8 mouse cellular contexts compared by ENCODE assay signal in the genomic region with DNA sequence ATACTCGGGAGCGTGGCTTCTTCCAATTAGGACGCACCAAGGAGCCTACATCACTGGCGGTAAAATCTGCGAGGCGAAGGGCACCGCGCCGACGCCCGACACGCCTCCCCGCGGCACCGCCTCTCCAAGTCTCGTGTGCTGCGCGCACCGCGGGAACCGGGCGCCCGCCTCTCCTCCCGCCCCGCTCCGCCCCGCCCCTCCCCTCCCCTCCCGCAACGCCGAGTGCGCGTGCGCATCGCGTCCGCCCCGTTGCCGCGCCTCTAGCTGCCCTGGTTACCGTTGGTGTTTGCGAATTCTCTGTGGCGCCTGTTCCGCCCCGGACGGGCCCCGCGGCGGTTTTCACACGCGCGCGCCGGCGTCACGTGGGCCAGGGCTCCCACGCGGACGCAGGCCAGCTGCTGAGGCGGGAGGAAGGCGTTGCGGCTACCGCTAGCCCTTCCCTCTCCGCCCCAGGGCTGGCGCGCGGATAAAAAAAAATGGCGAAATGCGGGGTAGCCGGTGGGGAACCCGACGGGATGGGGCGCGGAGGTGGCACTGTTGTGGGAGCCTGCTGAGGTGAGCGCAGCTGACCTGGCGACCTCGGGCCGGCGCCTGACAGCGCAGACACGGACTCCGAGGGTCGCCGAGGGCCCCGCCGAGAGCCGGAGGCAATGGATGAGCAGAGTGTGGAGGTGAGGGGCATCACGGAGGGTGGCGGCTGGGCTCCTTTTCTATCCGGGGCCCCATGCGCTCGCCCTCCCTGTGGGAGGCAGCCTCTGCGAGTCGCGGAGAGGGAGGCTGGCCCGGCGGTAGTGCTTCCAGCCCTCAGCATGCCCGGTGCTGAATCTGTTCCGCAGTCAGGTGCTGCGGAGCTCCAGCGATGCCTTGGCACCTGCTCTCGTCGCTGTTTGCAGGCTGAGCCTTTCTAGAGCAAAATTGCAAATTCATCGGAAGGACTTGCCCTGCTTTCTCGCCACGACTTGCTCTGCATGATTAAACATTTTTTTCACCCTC. TPM values are rescaled to one million over a fixed set of nuclear protein-coding genes. Genes with fewer than 3 reads are reported as not detected.
A peak's percentile ranks its signal among the peaks of the same experiment; 100 is the strongest.
DNase-seq lines count a peak whose midpoint lies in the region; ATAC-seq and TF ChIP-seq lines count a peak whose summit lies in the region.

Gene Trim37, plus strand, starts transcription at position 254 of the 993 bp plus-strand sequence.

- TF ChIP-seq CTCF in C2C12 (IDR thresholded peaks at IDR 0.05; ENCODE audit: control insufficient read depth, insufficient read depth, insufficient read length), result no peak
- TF ChIP-seq CTCF in brain, embryonic 14.5 days (IDR thresholded peaks at IDR 0.05; ENCODE audit: borderline replicate concordance, extremely low read depth, insufficient read depth, insufficient read length), result no peak
- no peak for TF ChIP-seq CTCF in liver, adult 2 months (IDR thresholded peaks at IDR 0.05; ENCODE audit: low read depth, low read length)

- TF ChIP-seq POLR2A in brain, embryonic 14.5 days (IDR thresholded peaks at IDR 0.05; ENCODE audit: borderline replicate concordance, extremely low read depth, insufficient read depth, insufficient read length, poor library complexity, severe bottlenecking), result peak; percentile 74; the same call in 1 of the 2 replicates
- no peak for TF ChIP-seq POLR2A in liver, adult 2 months (IDR thresholded peaks at IDR 0.05; ENCODE audit: extremely low read depth, insufficient read depth, low read length)
- peak; percentile 77 for TF ChIP-seq POLR2A in myocyte (IDR thresholded peaks at IDR 0.05; ENCODE audit: insufficient read length, low read depth)

- H3K4me3 ChIP-seq in C2C12 (ENCODE audit: insufficient read depth, poor library complexity, severe bottlenecking) (peak within 1 kb of the TSS; percentile 95), myocyte (peak within 1 kb of the TSS; percentile 64)
- H3K4me3 ChIP-seq in erythroblast, embryonic 14.5 days (replicated peaks), result peak within 1 kb of the TSS; percentile 99
- H3K4me3 ChIP-seq in heart, embryonic 11.5 days (ENCODE audit: low read depth, low read length), result peak within 1 kb of the TSS; percentile 79
- H3K4me3 ChIP-seq in kidney, embryonic 16.5 days (ENCODE audit: low read length), result peak within 1 kb of the TSS; percentile 96
- H3K4me3 ChIP-seq in liver, adult 2 months (ENCODE audit: insufficient read depth, low read depth, low read length), result peak within 1 kb of the TSS; percentile 78

- ATAC-seq in heart, embryonic 11.5 days (replicated peaks; ENCODE audit: insufficient number of reproducible peaks, low FRiP score, low TSS enrichment), result peak; percentile 87
- peak; percentile 95 for ATAC-seq in kidney, embryonic 16.5 days (ENCODE audit: low FRiP score, low TSS enrichment)

- peak; percentile 97 for DNase-seq in brain, embryonic 14.5 days (ENCODE audit: low read depth)
- peak; percentile 74 for DNase-seq in liver, adult 2 months (ENCODE audit: extremely low read depth, low read depth, low spot score)
- peak; percentile 95 for DNase-seq in splenic B cell, adult 2 months (ENCODE audit: low read depth, low spot score)

- peaks cover 14% of the 10 kb centered on the region for H3K79me3 ChIP-seq in C2C12 (ENCODE audit: low read depth)

- H3K36me3 ChIP-seq in C2C12 (ENCODE audit: control insufficient read depth, insufficient read depth), result peaks cover 58% of the 10 kb centered on the region
- peaks cover 72% of the 10 kb centered on the region for H3K36me3 ChIP-seq in erythroblast, embryonic 14.5 days (ENCODE audit: control insufficient read depth)
- H3K36me3 ChIP-seq in heart, embryonic 11.5 days (ENCODE audit: control insufficient read depth, insufficient read depth, low read length), result peaks cover 16% of the 10 kb centered on the region
- peaks cover 25% of the 10 kb centered on the region for H3K36me3 ChIP-seq in kidney, embryonic 16.5 days (ENCODE audit: insufficient read depth, low read length)
- no peaks in the 10 kb centered on the region for H3K36me3 ChIP-seq in liver, adult 2 months (ENCODE audit: control insufficient read depth, insufficient read depth, low read length)
- peaks cover 9% of the 10 kb centered on the region for H3K36me3 ChIP-seq in myocyte (ENCODE audit: control insufficient read depth, insufficient read depth)
- H3K36me3 ChIP-seq in splenic B cell, adult 2 months (ENCODE audit: control insufficient read depth, insufficient read depth, low read length, poor library complexity, severe bottlenecking), result no peaks in the 10 kb centered on the region

- H3K79me2 ChIP-seq in C2C12 (ENCODE audit: control insufficient read depth, insufficient read depth) (peaks cover 30% of the 10 kb centered on the region), myocyte (ENCODE audit: control insufficient read depth, insufficient read depth) (peaks cover 20% of the 10 kb centered on the region)
- no peaks in the 10 kb centered on the region; the same call in 1 of the 2 replicates for H3K79me2 ChIP-seq in liver, adult 2 months (ENCODE audit: control insufficient read depth, insufficient read depth, low read length)

- WGBS in heart, embryonic 11.5 days (ENCODE audit: insufficient replicate concordance), result under 1% methylated on average over 97 of the region's 105 CpGs
- WGBS in kidney, embryonic 16.5 days, result under 1% methylated on average over 92 of the region's 105 CpGs
- WGBS in liver, adult 2 months, result under 1% methylated on average over 95 of the region's 105 CpGs

- peak within 1 kb of the TSS; percentile 71 for H3K4me2 ChIP-seq in heart, embryonic 11.5 days
- peak within 1 kb of the TSS; percentile 81 for H3K4me2 ChIP-seq in kidney, embryonic 16.5 days (replicated peaks; ENCODE audit: low read depth, low read length)
- H3K4me2 ChIP-seq in myocyte (ENCODE audit: low read depth), result peak within 1 kb of the TSS; percentile 99

- H3K9me3 ChIP-seq in erythroblast, embryonic 14.5 days (ENCODE audit: control insufficient read depth, low read length), result no peaks in the 10 kb centered on the region
- no peaks in the 10 kb centered on the region for H3K9me3 ChIP-seq in heart, embryonic 11.5 days (replicated peaks; ENCODE audit: control insufficient read depth, low read length)
- H3K9me3 ChIP-seq in kidney, embryonic 16.5 days (ENCODE audit: low read length), result no peaks in the 10 kb centered on the region

- peak within 1 kb of the TSS; percentile 88 for H3ac ChIP-seq in C2C12 (ENCODE audit: control insufficient read depth, insufficient read length, low read depth)
- peak within 1 kb of the TSS; percentile 59 for H3ac ChIP-seq in myocyte (ENCODE audit: control insufficient read depth, insufficient read length)

- H3K4me1 ChIP-seq in erythroblast, embryonic 14.5 days (ENCODE audit: control insufficient read depth), result peaks cover 42% of the 10 kb centered on the region
- peaks cover 4% of the 10 kb centered on the region; the same call in 1 of the 2 replicates for H3K4me1 ChIP-seq in heart, embryonic 11.5 days (ENCODE audit: control insufficient read depth, insufficient read depth, low read length)
- H3K4me1 ChIP-seq in kidney, embryonic 16.5 days (ENCODE audit: insufficient read depth, low read length), result peaks cover 19% of the 10 kb centered on the region
- H3K4me1 ChIP-seq in liver, adult 2 months (ENCODE audit: control insufficient read depth, insufficient read depth, low read length), result peaks cover 2% of the 10 kb centered on the region; the same call in 1 of the 2 replicates

- H3K27ac ChIP-seq in heart, embryonic 11.5 days (ENCODE audit: low read depth, low read length), result peak within 1 kb of the TSS; percentile 84
- peak within 1 kb of the TSS; percentile 92 for H3K27ac ChIP-seq in kidney, embryonic 16.5 days (ENCODE audit: low read length)
- peak within 1 kb of the TSS; percentile 44 for H3K27ac ChIP-seq in liver, adult 2 months (replicated peaks; ENCODE audit: insufficient read depth, low read depth, low read length)

- no peaks in the 10 kb centered on the region for H3K27me3 ChIP-seq in C2C12 (ENCODE audit: control insufficient read depth, insufficient read depth, insufficient read length)
- H3K27me3 ChIP-seq in erythroblast, embryonic 14.5 days (ENCODE audit: control insufficient read depth), result no peaks in the 10 kb centered on the region
- H3K27me3 ChIP-seq in heart, embryonic 11.5 days (ENCODE audit: control insufficient read depth, insufficient read depth, low read length), result no peaks in the 10 kb centered on the region
- no peaks in the 10 kb centered on the region for H3K27me3 ChIP-seq in kidney, embryonic 16.5 days (ENCODE audit: insufficient read depth, low read length)
- no peaks in the 10 kb centered on the region for H3K27me3 ChIP-seq in liver, adult 2 months (ENCODE audit: control insufficient read depth, insufficient read depth, low read length)
- no peaks in the 10 kb centered on the region for H3K27me3 ChIP-seq in myocyte (ENCODE audit: control insufficient read depth, insufficient read depth, insufficient read length)
- no peaks in the 10 kb centered on the region for H3K27me3 ChIP-seq in splenic B cell, adult 2 months (ENCODE audit: control insufficient read depth, insufficient read depth, low read length, poor library complexity, severe bottlenecking)

- peak within 1 kb of the TSS; percentile 79 for H3K9ac ChIP-seq in heart, embryonic 11.5 days (ENCODE audit: low read depth, low read length)
- H3K9ac ChIP-seq in kidney, embryonic 16.5 days (replicated peaks; ENCODE audit: low read length), result peak within 1 kb of the TSS; percentile 83
- H3K9ac ChIP-seq in liver, adult 2 months (ENCODE audit: low read depth, low read length), result peak within 1 kb of the TSS; percentile 79

TF ChIP-seq in C2C12, 6 proteins besides CTCF, POLR2A, EP300 and RAD21 (continues in another document):
- TF ChIP-seq FOSL1 (IDR thresholded peaks at IDR 0.05; ENCODE audit: insufficient read depth, low read length, poor library complexity, severe bottlenecking) (no peak), MYOD1 (IDR thresholded peaks at IDR 0.05; ENCODE audit: control insufficient read depth, insufficient read length, low read depth) (no peak), MAX (IDR thresholded peaks at IDR 0.05) (peak; percentile 77), USF1 (IDR thresholded peaks at IDR 0.05; ENCODE audit: low read depth) (peak; percentile 69)

TF ChIP-seq in myocyte, 11 proteins besides CTCF, POLR2A, EP300 and RAD21 (continues in another document):
- TF ChIP-seq POLR2AphosphoS2 (IDR thresholded peaks at IDR 0.05; ENCODE audit: insufficient read length, low read depth), result peak; percentile 81
- TF ChIP-seq E2F4 (IDR thresholded peaks at IDR 0.05; ENCODE audit: insufficient read depth), result peak; percentile 35
- TF ChIP-seq USF1 (IDR thresholded peaks at IDR 0.05; ENCODE audit: low read depth), result peak; percentile 72
- no peak for TF ChIP-seq CEBPB (IDR thresholded peaks at IDR 0.05; ENCODE audit: insufficient read depth, poor library complexity, severe bottlenecking)
- no peak for TF ChIP-seq MAX (IDR thresholded peaks at IDR 0.05; ENCODE audit: low read depth)

RNA-seq across cellular contexts. Expression of gene Trim37, which starts in this region (rescaled TPM):
- polyA plus RNA-seq in C2C12 (2012; fragmentation: generic; extraction: Trizol) (11.2 TPM), myocyte (2012; fragmentation: generic; extraction: Trizol) (6.7 TPM)
- polyA plus RNA-seq in brain, embryonic 14.5 days (2012; rRNA removed), result 41.8 and 63.4 TPM in 2 replicates
- polyA plus RNA-seq in erythroblast, embryonic 14.5 days (2012), result 0.86 and 1.2 TPM in 2 replicates
- polyA plus RNA-seq in heart, embryonic 11.5 days (2014; fragmentation: Nextera tagmentation; extraction: Ambion mirVana), result 23.2 and 24.5 TPM in 2 replicates
- 29.0 and 31.5 TPM in 2 replicates for polyA plus RNA-seq in kidney, embryonic 16.5 days (2015; fragmentation: Nextera tagmentation; extraction: Ambion mirVana)
- 6.3 and 7.6 TPM in 2 replicates for total RNA-seq in liver, adult 2 months (2014; rRNA removed)
- 1.2 and 1.9 TPM in 2 replicates for polyA plus RNA-seq in liver, adult 2 months (2012; rRNA removed)

Comparison
In these comparisons a context has a peak if more than half of its experiments do, and no peak if none do; other contexts are left out.
1. Peak in every context shown above with its lines: DNase-seq, ATAC-seq, H3K4me3 ChIP-seq and H3K27ac ChIP-seq.